Mouse (Mus musculus): ENCODE measurements at regions not wholly inside any gene's neighbourhood (a gene's known extent, or its start where the extent isn't known, plus 50 kb on each side); places are given as distances from the start of the nearest gene placed in this dataset.

- 49% methylated on average over 1 of the region's 1 CpGs for WGBS
- no peak overlapping the region for H3K27ac ChIP-seq (ENCODE audit: insufficient read depth, low read depth, low read length)
- DNase-seq: no peak
- H3K4me1 ChIP-seq (ENCODE audit: control insufficient read depth, insufficient read depth, low read length): no peaks in the 10 kb centered on the region
- TF ChIP-seq CTCF (conservative IDR thresholded peaks at IDR 0.05; ENCODE audit: insufficient read depth, insufficient read length, low read depth, low read length) (no peak), POLR2A (IDR thresholded peaks at IDR 0.05; ENCODE audit: low read depth, low read length) (no peak)
- no peaks in the 10 kb centered on the region for H3K27me3 ChIP-seq (replicated peaks; ENCODE audit: control insufficient read depth, insufficient read depth, low read length)
- H3K36me3 ChIP-seq (ENCODE audit: control insufficient read depth, insufficient read depth, low read length): no peaks in the 10 kb centered on the region
- H3K4me3 ChIP-seq (ENCODE audit: insufficient read depth, low read depth, low read length): no peak overlapping the region
Measured at GRCm38 (mm10) chr1:47432829-47433228, 540.2 kb upstream of the Slc39a10 start.

- DNase-seq: no peak
- Histone ChIP-seq H3K27ac (ENCODE audit: insufficient read depth, low read depth, low read length) (no peak overlapping the region), H3K4me1 (ENCODE audit: control insufficient read depth, insufficient read depth, low read length) (no peaks in the 10 kb centered on the region), H3K27me3 (replicated peaks; ENCODE audit: control insufficient read depth, insufficient read depth, low read length) (no peaks in the 10 kb centered on the region), H3K36me3 (ENCODE audit: control insufficient read depth, insufficient read depth, low read length) (no peaks in the 10 kb centered on the region), H3K4me3 (ENCODE audit: insufficient read depth, low read depth, low read length) (no peak overlapping the region)
- no peak for TF ChIP-seq CTCF (conservative IDR thresholded peaks at IDR 0.05; ENCODE audit: insufficient read depth, insufficient read length, low read depth, low read length)
- TF ChIP-seq POLR2A (IDR thresholded peaks at IDR 0.05; ENCODE audit: low read depth, low read length): no peak
- WGBS: 69% methylated on average over 1 of the region's 1 CpGs
Measured at GRCm38 (mm10) chr1:47405164-47405563, 512.5 kb upstream of the Slc39a10 start.

GRCm38 (mm10) chr1:47386579-47386978, 493.9 kb upstream of the Slc39a10 start:
- DNase-seq: no peak
- no peak overlapping the region for H3K4me3 ChIP-seq (ENCODE audit: insufficient read depth, low read depth, low read length)
- no peaks in the 10 kb centered on the region for H3K36me3 ChIP-seq (ENCODE audit: control insufficient read depth, insufficient read depth, low read length)
- no peaks in the 10 kb centered on the region for H3K27me3 ChIP-seq (replicated peaks; ENCODE audit: control insufficient read depth, insufficient read depth, low read length)
- no peak overlapping the region for H3K27ac ChIP-seq (ENCODE audit: insufficient read depth, low read depth, low read length)
- TF ChIP-seq CTCF (conservative IDR thresholded peaks at IDR 0.05; ENCODE audit: insufficient read depth, insufficient read length, low read depth, low read length) (no peak), POLR2A (IDR thresholded peaks at IDR 0.05; ENCODE audit: low read depth, low read length) (no peak)
- H3K4me1 ChIP-seq (ENCODE audit: control insufficient read depth, insufficient read depth, low read length): no peaks in the 10 kb centered on the region

- Histone ChIP-seq H3K36me3 (ENCODE audit: control insufficient read depth, insufficient read depth, low read length) (no peaks in the 10 kb centered on the region), H3K27me3 (replicated peaks; ENCODE audit: control insufficient read depth, insufficient read depth, low read length) (no peaks in the 10 kb centered on the region), H3K4me1 (ENCODE audit: control insufficient read depth, insufficient read depth, low read length) (no peaks in the 10 kb centered on the region), H3K4me3 (ENCODE audit: insufficient read depth, low read depth, low read length) (no peak overlapping the region), H3K27ac (ENCODE audit: insufficient read depth, low read depth, low read length) (no peak overlapping the region)
- TF ChIP-seq POLR2A (IDR thresholded peaks at IDR 0.05; ENCODE audit: low read depth, low read length) (no peak), CTCF (conservative IDR thresholded peaks at IDR 0.05; ENCODE audit: insufficient read depth, insufficient read length, low read depth, low read length) (no peak)
- 38% methylated on average over 1 of the region's 1 CpGs for WGBS
- no peak for DNase-seq
Measured at GRCm38 (mm10) chr1:47378795-47379194, 486.1 kb upstream of the Slc39a10 start.

DNA sequence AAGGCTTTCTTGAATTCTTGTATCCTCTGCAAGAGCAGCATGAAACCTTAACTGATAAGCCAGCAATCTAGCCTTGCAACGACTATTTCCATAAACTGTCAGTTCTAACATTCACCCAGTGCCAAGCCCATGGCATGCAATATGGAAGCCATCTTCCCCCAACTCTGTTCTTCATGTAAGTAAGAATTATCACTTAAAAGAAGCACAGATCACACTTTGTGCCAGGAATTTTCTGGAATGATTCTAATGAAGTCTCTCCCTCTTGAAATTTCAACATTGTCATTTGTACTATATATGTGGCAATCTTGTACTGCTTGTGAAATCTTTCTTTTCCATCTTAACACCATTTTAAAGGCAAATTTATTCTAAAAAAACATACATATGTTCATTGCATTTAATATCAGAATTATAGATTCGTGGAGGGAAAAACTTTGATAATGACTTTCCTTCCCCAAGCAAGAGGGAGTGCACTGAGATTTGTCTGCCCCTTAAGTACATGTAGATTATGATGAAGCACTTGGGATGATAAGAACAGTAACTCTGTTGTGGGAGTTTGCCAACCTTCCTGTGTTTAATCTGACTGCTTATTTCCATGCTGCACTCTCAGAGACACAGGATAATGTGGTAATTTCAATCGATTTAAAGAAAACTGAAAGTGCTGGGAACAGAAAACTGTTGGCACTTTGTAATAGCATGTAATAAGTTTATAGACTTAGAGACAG, 447.2 kb upstream of the Slc39a10 start:
- no peaks in the 10 kb centered on the region for H3K27me3 ChIP-seq (replicated peaks; ENCODE audit: control insufficient read depth, insufficient read depth, low read length)
- H3K4me3 ChIP-seq (ENCODE audit: insufficient read depth, low read depth, low read length): no peak overlapping the region
- H3K27ac ChIP-seq (ENCODE audit: insufficient read depth, low read depth, low read length): no peak overlapping the region
- no peaks in the 10 kb centered on the region for H3K4me1 ChIP-seq (ENCODE audit: control insufficient read depth, insufficient read depth, low read length)
- TF ChIP-seq POLR2A (IDR thresholded peaks at IDR 0.05; ENCODE audit: low read depth, low read length): no peak
- no peak for TF ChIP-seq CTCF (conservative IDR thresholded peaks at IDR 0.05; ENCODE audit: insufficient read depth, insufficient read length, low read depth, low read length)
- 75% methylated on average over 3 of the region's 3 CpGs for WGBS
- H3K36me3 ChIP-seq (ENCODE audit: control insufficient read depth, insufficient read depth, low read length): no peaks in the 10 kb centered on the region
- DNase-seq: no peak

DNA sequence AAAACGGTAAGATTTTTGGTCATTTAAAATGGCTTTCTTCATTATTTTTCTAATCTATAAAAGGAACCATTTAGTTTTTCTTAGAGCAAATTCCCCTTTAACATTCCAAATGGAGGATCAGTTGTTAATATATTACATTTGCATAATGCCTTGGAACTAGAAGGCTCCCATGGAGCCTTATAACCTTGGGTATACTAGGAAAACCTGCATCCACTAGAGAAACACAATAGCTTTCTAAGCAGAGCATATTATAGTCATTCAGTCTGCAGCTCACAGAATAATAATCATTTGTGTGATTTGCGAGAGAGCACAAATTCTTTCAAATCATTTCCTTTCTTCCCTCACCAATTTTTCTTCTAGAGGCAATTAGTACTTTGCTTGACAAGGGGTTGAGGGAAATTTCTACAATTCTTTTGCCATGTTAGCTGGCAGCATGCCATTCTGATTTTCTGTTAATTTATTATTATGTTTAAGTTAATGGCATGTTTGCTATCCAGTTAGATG, 418.0 kb upstream of the Slc39a10 start:
- no peak for DNase-seq
- no peaks in the 10 kb centered on the region for H3K27me3 ChIP-seq (replicated peaks; ENCODE audit: control insufficient read depth, insufficient read depth, low read length)
- H3K27ac ChIP-seq (ENCODE audit: insufficient read depth, low read depth, low read length): no peak overlapping the region
- no peaks in the 10 kb centered on the region for H3K4me1 ChIP-seq (ENCODE audit: control insufficient read depth, insufficient read depth, low read length)
- TF ChIP-seq CTCF (conservative IDR thresholded peaks at IDR 0.05; ENCODE audit: insufficient read depth, insufficient read length, low read depth, low read length) (no peak), POLR2A (IDR thresholded peaks at IDR 0.05; ENCODE audit: low read depth, low read length) (no peak)
- no peaks in the 10 kb centered on the region for H3K36me3 ChIP-seq (ENCODE audit: control insufficient read depth, insufficient read depth, low read length)
- H3K4me3 ChIP-seq (ENCODE audit: insufficient read depth, low read depth, low read length): no peak overlapping the region
- 76% methylated on average over 2 of the region's 2 CpGs for WGBS

DNA sequence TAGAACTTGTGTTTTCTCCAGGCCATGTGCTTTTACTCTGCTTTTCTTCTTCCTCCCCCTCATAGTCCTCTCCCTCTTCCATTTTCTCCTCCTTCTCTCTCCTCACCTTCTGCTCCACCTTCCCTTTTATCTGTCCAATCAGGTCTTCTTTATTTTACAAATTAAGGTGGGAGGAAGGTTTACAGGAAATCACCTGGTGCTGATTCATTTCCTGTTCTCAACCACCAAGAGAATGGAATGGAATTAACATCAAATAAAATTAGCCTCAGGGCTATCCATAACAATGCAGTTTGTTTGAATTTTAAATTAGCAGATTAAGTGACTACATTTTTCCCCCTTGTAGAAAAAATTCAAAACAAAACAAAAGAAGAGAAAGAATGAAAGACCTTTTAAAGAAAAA, 414.3 kb upstream of the Slc39a10 start:
- Histone ChIP-seq H3K4me3 (ENCODE audit: insufficient read depth, low read depth, low read length) (no peak overlapping the region), H3K36me3 (ENCODE audit: control insufficient read depth, insufficient read depth, low read length) (no peaks in the 10 kb centered on the region), H3K27ac (ENCODE audit: insufficient read depth, low read depth, low read length) (no peak overlapping the region), H3K27me3 (replicated peaks; ENCODE audit: control insufficient read depth, insufficient read depth, low read length) (no peaks in the 10 kb centered on the region), H3K4me1 (ENCODE audit: control insufficient read depth, insufficient read depth, low read length) (no peaks in the 10 kb centered on the region)
- no peak for TF ChIP-seq POLR2A (IDR thresholded peaks at IDR 0.05; ENCODE audit: low read depth, low read length)
- no peak for TF ChIP-seq CTCF (conservative IDR thresholded peaks at IDR 0.05; ENCODE audit: insufficient read depth, insufficient read length, low read depth, low read length)
- no peak for DNase-seq

Measured in kidney, adult 2 months (tissue).